Mouse (Mus musculus) cerebellum, adult 2 months (tissue): ENCODE results near the gene Kcmf1.
"Not testable (repeated sequence)": the region's sequence is repeated elsewhere in the genome, so short reads cannot be mapped to it uniquely, and the experiment has no call there.

Experiments used
- CTCF ChIP-seq: fragments of 200-500 bp; IDR thresholded peaks from 2 replicates; pipeline ENCODE4 v1.5.1; 2011; ENCODE audit warnings: low read depth, mild to moderate bottlenecking, control low read depth, low read length, moderate library complexity, borderline replicate concordance; ENCODE audit not compliant: insufficient read depth
- POLR2A ChIP-seq: fragments of 200-500 bp; IDR thresholded peaks from 2 replicates; pipeline ENCODE4 v1.6.1; 2011; ENCODE audit warnings: low read length, control low read depth, borderline replicate concordance; ENCODE audit not compliant: insufficient read depth

DNA sequence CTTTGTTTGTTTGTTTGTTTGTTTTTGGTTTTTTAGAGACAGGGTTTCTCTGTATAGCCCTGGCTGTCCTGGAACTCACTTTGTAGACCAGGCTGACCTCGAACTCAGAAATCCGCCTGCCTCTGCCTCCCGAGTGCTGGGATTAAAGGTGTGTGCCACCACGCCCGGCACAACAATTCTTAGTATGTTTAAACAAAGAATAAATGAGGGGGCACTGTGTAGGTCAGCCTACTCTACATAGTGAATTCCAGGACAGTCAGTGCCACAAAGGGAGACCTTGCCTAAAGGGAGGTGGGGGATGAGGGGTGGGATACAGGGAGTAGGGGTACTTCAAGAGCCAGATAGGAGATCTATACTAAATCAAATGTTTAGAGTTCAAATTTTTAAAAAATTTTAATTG is 37.1 kb downstream of the Kcmf1 start:
- not testable (repeated sequence) for TF ChIP-seq POLR2A, CTCF
